In genomic region chr9:37053601-37054512, GRCm38 (mm10) we compare ENCODE assay signal across 7 mouse cellular contexts.
DNase-seq lines count a peak whose midpoint lies in the region; ATAC-seq and TF ChIP-seq lines count a peak whose summit lies in the region.

No protein-coding gene starts in this region.

- H3K27me3 ChIP-seq in E14TG2a.4 (ENCODE audit: insufficient read depth, low read length): peaks cover 14% of the 10 kb centered on the region
- H3K27me3 ChIP-seq in hindbrain, embryonic 14.5 days (ENCODE audit: control insufficient read depth, insufficient read depth, low read length): no peaks in the 10 kb centered on the region
- H3K27me3 ChIP-seq in liver, embryonic 11.5 days (replicated peaks; ENCODE audit: control insufficient read depth, insufficient read depth, low read length): no peaks in the 10 kb centered on the region
- no peaks in the 10 kb centered on the region for H3K27me3 ChIP-seq in neural tube, embryonic 15.5 days (replicated peaks)

- no peaks in the 10 kb centered on the region for H3K36me3 ChIP-seq in E14TG2a.4 (ENCODE audit: insufficient read depth, low read length)
- H3K36me3 ChIP-seq in hindbrain, embryonic 14.5 days (replicated peaks; ENCODE audit: control insufficient read depth, insufficient read depth): no peaks in the 10 kb centered on the region
- H3K36me3 ChIP-seq in liver, embryonic 11.5 days (ENCODE audit: control insufficient read depth, insufficient read depth, low read length): no peaks in the 10 kb centered on the region
- no peaks in the 10 kb centered on the region for H3K36me3 ChIP-seq in neural tube, embryonic 15.5 days

- peak; percentile 77 for ATAC-seq in hindbrain, embryonic 14.5 days (ENCODE audit: low FRiP score)
- peak; percentile 76 for ATAC-seq in liver, embryonic 11.5 days (replicated peaks; ENCODE audit: low FRiP score)
- ATAC-seq in neural tube, embryonic 15.5 days (ENCODE audit: low FRiP score): peak; percentile 62

- TF ChIP-seq CTCF in E14TG2a.4 (conservative IDR thresholded peaks at IDR 0.05; ENCODE audit: low read length): no peak

- H3K4me2 ChIP-seq in hindbrain, embryonic 14.5 days (replicated peaks): peak overlapping the region; percentile 44
- H3K4me2 ChIP-seq in liver, embryonic 11.5 days: peak overlapping the region; percentile 48
- peak overlapping the region; percentile 41 for H3K4me2 ChIP-seq in neural tube, embryonic 15.5 days

- H3K4me3 ChIP-seq in E14TG2a.4 (replicated peaks; ENCODE audit: low read length): peak overlapping the region; percentile 56
- no peak overlapping the region for H3K4me3 ChIP-seq in hindbrain, embryonic 14.5 days (replicated peaks; ENCODE audit: low read length)
- no peak overlapping the region for H3K4me3 ChIP-seq in liver, embryonic 11.5 days (ENCODE audit: low read depth, low read length)
- H3K4me3 ChIP-seq in neural tube, embryonic 15.5 days (replicated peaks): no peak overlapping the region

- 13% methylated on average over 21 of the region's 21 CpGs for WGBS in hindbrain, embryonic 14.5 days
- 21% methylated on average over 21 of the region's 21 CpGs for WGBS in liver, embryonic 11.5 days
- 15% methylated on average over 21 of the region's 21 CpGs for WGBS in neural tube, embryonic 15.5 days

- no peaks in the 10 kb centered on the region for H3K9me3 ChIP-seq in E14TG2a.4 (ENCODE audit: low read length)
- no peaks in the 10 kb centered on the region for H3K9me3 ChIP-seq in hindbrain, embryonic 14.5 days (ENCODE audit: control insufficient read depth, low read length)
- no peaks in the 10 kb centered on the region for H3K9me3 ChIP-seq in liver, embryonic 11.5 days (ENCODE audit: control insufficient read depth, low read length)
- H3K9me3 ChIP-seq in neural tube, embryonic 15.5 days (replicated peaks): no peaks in the 10 kb centered on the region

- peaks cover 42% of the 10 kb centered on the region for H3K4me1 ChIP-seq in E14TG2a.4 (replicated peaks; ENCODE audit: low read depth, low read length)
- H3K4me1 ChIP-seq in hindbrain, embryonic 14.5 days (replicated peaks; ENCODE audit: control insufficient read depth, insufficient read depth, low read length): peaks cover 42% of the 10 kb centered on the region
- H3K4me1 ChIP-seq in liver, embryonic 11.5 days (replicated peaks; ENCODE audit: control insufficient read depth, insufficient read depth, low read length): peaks cover 11% of the 10 kb centered on the region
- H3K4me1 ChIP-seq in neural tube, embryonic 15.5 days: peaks cover 68% of the 10 kb centered on the region

- peak; percentile 89 for DNase-seq in ZHBTc4 (ENCODE audit: low read depth, low spot score)
- DNase-seq in forelimb bud, embryonic 11.5 days (ENCODE audit: low read depth, low spot score): peak; percentile 96
- peak; percentile 75 for DNase-seq in hindbrain, embryonic 14.5 days (ENCODE audit: low spot score)
- DNase-seq in liver, embryonic 11.5 days (ENCODE audit: low spot score): peak; percentile 40
- no peak for DNase-seq in thymus, postnatal 25 days

- H3K27ac ChIP-seq in hindbrain, embryonic 14.5 days: peak overlapping the region; percentile 27
- peak overlapping the region; percentile 50; the same call in 1 of the 2 replicates for H3K27ac ChIP-seq in liver, embryonic 11.5 days (ENCODE audit: low read depth, low read length)
- peak overlapping the region; percentile 77 for H3K27ac ChIP-seq in neural tube, embryonic 15.5 days (replicated peaks)

- H3K9ac ChIP-seq in hindbrain, embryonic 14.5 days: peak overlapping the region; percentile 11
- H3K9ac ChIP-seq in liver, embryonic 11.5 days (ENCODE audit: low read depth, low read length): no peak overlapping the region
- H3K9ac ChIP-seq in neural tube, embryonic 15.5 days (replicated peaks): peak overlapping the region; percentile 37; the same call in 1 of the 2 replicates

Comparison
In these comparisons a context has a peak if more than half of its experiments do, and no peak if none do; other contexts are left out.
1. H3K27ac ChIP-seq: peak in every context shown above with its lines; median percentile 77 in neural tube, embryonic 15.5 days; 50 in liver, embryonic 11.5 days; 27 in hindbrain, embryonic 14.5 days.